Mouse (Mus musculus): ENCODE results near the gene Nav3. TPM values are rescaled to one million over a fixed set of nuclear protein-coding genes. Genes with fewer than 3 reads are reported as not detected.

Nav3 gene
- polyA plus RNA-seq, 1 experiment, result 0.30 TPM

DNA sequence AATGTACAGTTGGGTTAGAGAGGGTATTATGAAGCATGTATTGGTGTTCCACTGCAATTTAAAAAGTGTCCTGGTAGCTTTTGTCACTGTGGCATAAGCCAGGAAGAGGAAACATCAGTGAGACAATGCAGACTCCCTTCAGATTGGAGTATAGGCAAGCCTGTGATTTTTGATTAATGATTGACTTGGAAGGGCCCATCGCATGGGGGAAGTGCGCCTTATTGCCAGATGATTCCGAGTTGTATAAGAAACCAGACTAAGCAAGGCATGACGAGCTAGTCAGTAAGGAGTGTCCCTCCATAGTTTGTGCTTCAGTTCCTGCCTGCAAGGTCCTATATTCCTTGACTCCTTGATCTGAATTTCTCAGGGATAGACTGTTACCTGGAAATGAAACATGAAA lies 608.4 kb downstream of the Nav3 start:
- Histone ChIP-seq H3K4me3 (ENCODE audit: low read depth, low read length) (no peak overlapping the region), H3K36me3 (ENCODE audit: control insufficient read depth, insufficient read depth, low read length) (no peaks in the 10 kb centered on the region), H3K27ac (ENCODE audit: insufficient read depth, low read depth, low read length) (no peak overlapping the region), H3K27me3 (ENCODE audit: control insufficient read depth, insufficient read depth, low read length) (no peaks in the 10 kb centered on the region; the same call in none of the 2 replicates), H3K4me1 (ENCODE audit: control insufficient read depth, insufficient read depth, insufficient read length, low read length) (no peaks in the 10 kb centered on the region)
- TF ChIP-seq CTCF (IDR thresholded peaks at IDR 0.05; ENCODE audit: extremely low read depth, insufficient read length, insufficient replicate concordance, low read depth, low read length) (no peak), POLR2A (IDR thresholded peaks at IDR 0.05; ENCODE audit: low read depth, low read length) (no peak)
- WGBS, result 36% methylated on average over 4 of the region's 4 CpGs

GRCm38 (mm10) chr10:109843661-109844060 lies 612.3 kb downstream of the Nav3 start:
- 67% methylated on average over 4 of the region's 4 CpGs for WGBS
- no peaks in the 10 kb centered on the region for H3K4me1 ChIP-seq (ENCODE audit: control insufficient read depth, insufficient read depth, insufficient read length, low read length)
- no peak overlapping the region for H3K4me3 ChIP-seq (ENCODE audit: low read depth, low read length)
- no peak for TF ChIP-seq CTCF (IDR thresholded peaks at IDR 0.05; ENCODE audit: extremely low read depth, insufficient read length, insufficient replicate concordance, low read depth, low read length)
- TF ChIP-seq POLR2A (IDR thresholded peaks at IDR 0.05; ENCODE audit: low read depth, low read length), result no peak
- H3K27ac ChIP-seq (ENCODE audit: insufficient read depth, low read depth, low read length), result no peak overlapping the region
- no peaks in the 10 kb centered on the region for H3K36me3 ChIP-seq (ENCODE audit: control insufficient read depth, insufficient read depth, low read length)
- H3K27me3 ChIP-seq (ENCODE audit: control insufficient read depth, insufficient read depth, low read length), result no peaks in the 10 kb centered on the region; the same call in 1 of the 2 replicates

DNA sequence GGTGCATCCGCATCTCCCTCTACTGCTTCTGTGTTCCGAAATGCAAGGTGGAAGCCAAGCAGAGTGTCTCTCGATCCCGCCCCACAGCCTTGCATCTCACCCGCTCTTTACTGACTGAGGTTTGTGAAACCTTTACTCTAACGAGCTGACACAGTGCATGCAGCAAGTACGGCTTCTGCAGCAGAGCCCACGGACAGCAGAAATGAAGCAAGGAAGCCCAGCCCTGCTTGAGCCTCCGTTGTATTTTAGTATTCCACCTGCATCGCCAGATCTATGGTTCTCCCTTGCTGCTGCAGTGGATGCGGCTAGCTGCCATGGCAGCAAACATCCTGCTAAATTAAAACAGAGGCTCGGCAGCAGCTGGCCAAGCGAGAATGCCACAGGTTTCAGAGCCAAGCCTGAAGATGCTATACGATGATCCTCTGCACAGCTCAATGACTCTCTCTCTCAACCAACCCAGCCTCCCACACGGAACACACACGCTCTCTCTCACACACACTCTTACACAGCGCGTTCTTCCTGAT lies 623.2 kb downstream of the Nav3 start:
- 40% methylated on average over 18 of the region's 18 CpGs for WGBS
- no peaks in the 10 kb centered on the region for H3K27me3 ChIP-seq (ENCODE audit: control insufficient read depth, insufficient read depth, low read length)
- no peaks in the 10 kb centered on the region for H3K36me3 ChIP-seq (ENCODE audit: control insufficient read depth, insufficient read depth, low read length)
- H3K27ac ChIP-seq (ENCODE audit: insufficient read depth, low read depth, low read length), result no peak overlapping the region
- H3K4me3 ChIP-seq (ENCODE audit: low read depth, low read length), result no peak overlapping the region
- TF ChIP-seq CTCF (IDR thresholded peaks at IDR 0.05; ENCODE audit: extremely low read depth, insufficient read length, insufficient replicate concordance, low read depth, low read length) (no peak), POLR2A (IDR thresholded peaks at IDR 0.05; ENCODE audit: low read depth, low read length) (no peak)
- H3K4me1 ChIP-seq (ENCODE audit: control insufficient read depth, insufficient read depth, insufficient read length, low read length), result no peaks in the 10 kb centered on the region

- Histone ChIP-seq H3K27me3 (ENCODE audit: control insufficient read depth, insufficient read depth, low read length) (no peaks in the 10 kb centered on the region), H3K27ac (ENCODE audit: insufficient read depth, low read depth, low read length) (no peak overlapping the region), H3K4me3 (ENCODE audit: low read depth, low read length) (no peak overlapping the region), H3K36me3 (ENCODE audit: control insufficient read depth, insufficient read depth, low read length) (no peaks in the 10 kb centered on the region), H3K4me1 (ENCODE audit: control insufficient read depth, insufficient read depth, insufficient read length, low read length) (no peaks in the 10 kb centered on the region)
- 62% methylated on average over 5 of the region's 5 CpGs for WGBS
- TF ChIP-seq POLR2A (IDR thresholded peaks at IDR 0.05; ENCODE audit: low read depth, low read length) (no peak), CTCF (IDR thresholded peaks at IDR 0.05; ENCODE audit: extremely low read depth, insufficient read length, insufficient replicate concordance, low read depth, low read length) (no peak)
These were observed 649.1 kb downstream of the Nav3 start for GRCm38 (mm10) chr10:109806782-109807493.

DNA sequence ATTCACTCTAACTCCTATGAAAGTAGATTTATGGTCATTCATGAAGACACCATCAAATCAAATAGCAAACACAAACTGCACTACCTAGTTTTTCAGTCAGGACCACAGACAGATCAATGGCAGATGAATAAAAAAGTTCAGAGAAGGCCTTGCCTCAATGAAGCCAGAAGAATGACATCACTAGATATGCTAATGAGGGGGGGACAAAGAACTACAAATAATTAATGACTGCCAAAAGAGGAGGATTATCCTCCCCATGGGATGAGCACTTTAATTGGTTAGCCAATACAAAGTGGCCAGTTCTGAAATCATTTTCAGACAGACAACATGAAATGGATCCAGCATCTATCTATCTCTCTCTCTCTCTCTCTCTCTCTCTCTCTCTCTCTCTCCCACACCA lies 652.6 kb downstream of the Nav3 start:
- Histone ChIP-seq H3K36me3 (ENCODE audit: control insufficient read depth, insufficient read depth, low read length) (no peaks in the 10 kb centered on the region), H3K4me3 (ENCODE audit: low read depth, low read length) (no peak overlapping the region), H3K27me3 (ENCODE audit: control insufficient read depth, insufficient read depth, low read length) (no peaks in the 10 kb centered on the region), H3K4me1 (ENCODE audit: control insufficient read depth, insufficient read depth, insufficient read length, low read length) (no peaks in the 10 kb centered on the region), H3K27ac (ENCODE audit: insufficient read depth, low read depth, low read length) (no peak overlapping the region)
- no peak for TF ChIP-seq CTCF (IDR thresholded peaks at IDR 0.05; ENCODE audit: extremely low read depth, insufficient read length, insufficient replicate concordance, low read depth, low read length)
- TF ChIP-seq POLR2A (IDR thresholded peaks at IDR 0.05; ENCODE audit: low read depth, low read length), result no peak

DNA sequence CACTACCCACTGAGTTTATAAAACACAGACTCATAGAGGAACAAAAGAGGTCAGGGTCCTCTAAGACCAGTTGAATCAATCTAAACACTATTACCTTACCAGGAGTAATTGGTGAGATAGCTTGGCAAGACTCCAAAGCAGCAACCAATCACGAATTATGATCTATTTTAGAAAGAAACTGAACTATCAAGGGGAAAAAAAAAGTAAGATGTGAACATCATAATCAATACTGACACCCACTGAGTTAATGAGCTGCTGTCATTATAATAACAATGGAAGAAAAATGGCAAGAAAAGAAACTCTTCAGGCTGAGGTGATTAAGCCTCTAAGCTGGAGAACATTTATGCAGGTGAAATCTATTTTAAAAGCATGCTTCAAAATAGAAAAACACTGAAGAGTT lies 653.8 kb downstream of the Nav3 start:
- no peak overlapping the region for H3K27ac ChIP-seq (ENCODE audit: insufficient read depth, low read depth, low read length)
- 32% methylated on average over 1 of the region's 1 CpGs for WGBS
- no peaks in the 10 kb centered on the region for H3K4me1 ChIP-seq (ENCODE audit: control insufficient read depth, insufficient read depth, insufficient read length, low read length)
- H3K27me3 ChIP-seq (ENCODE audit: control insufficient read depth, insufficient read depth, low read length), result no peaks in the 10 kb centered on the region
- TF ChIP-seq POLR2A (IDR thresholded peaks at IDR 0.05; ENCODE audit: low read depth, low read length) (no peak), CTCF (IDR thresholded peaks at IDR 0.05; ENCODE audit: extremely low read depth, insufficient read length, insufficient replicate concordance, low read depth, low read length) (no peak)
- H3K36me3 ChIP-seq (ENCODE audit: control insufficient read depth, insufficient read depth, low read length), result no peaks in the 10 kb centered on the region
- H3K4me3 ChIP-seq (ENCODE audit: low read depth, low read length), result no peak overlapping the region

DNA sequence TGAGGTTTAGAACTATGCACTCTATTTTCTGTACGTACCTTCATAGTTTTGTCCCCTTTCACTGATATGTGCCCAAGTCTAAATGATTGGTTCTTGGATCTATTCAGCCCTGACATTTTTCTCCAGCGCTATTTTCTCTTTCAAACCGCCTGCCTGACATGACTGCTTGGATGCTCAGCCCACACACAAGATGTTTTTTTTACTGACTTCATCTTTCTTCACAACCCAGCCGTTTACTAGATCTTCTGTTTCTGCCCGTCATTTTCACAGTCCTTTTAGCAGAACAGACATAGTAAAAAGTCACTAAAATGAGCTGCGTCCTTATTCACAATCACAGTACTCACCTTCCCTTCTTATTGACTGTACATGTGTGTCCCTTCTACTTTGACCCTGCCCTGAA lies 656.8 kb downstream of the Nav3 start:
- Histone ChIP-seq H3K36me3 (ENCODE audit: control insufficient read depth, insufficient read depth, low read length) (no peaks in the 10 kb centered on the region), H3K27ac (ENCODE audit: insufficient read depth, low read depth, low read length) (no peak overlapping the region), H3K4me1 (ENCODE audit: control insufficient read depth, insufficient read depth, insufficient read length, low read length) (no peaks in the 10 kb centered on the region), H3K4me3 (ENCODE audit: low read depth, low read length) (no peak overlapping the region), H3K27me3 (ENCODE audit: control insufficient read depth, insufficient read depth, low read length) (no peaks in the 10 kb centered on the region)
- TF ChIP-seq CTCF (IDR thresholded peaks at IDR 0.05; ENCODE audit: extremely low read depth, insufficient read length, insufficient replicate concordance, low read depth, low read length) (no peak), POLR2A (IDR thresholded peaks at IDR 0.05; ENCODE audit: low read depth, low read length) (no peak)
- WGBS, result 80% methylated on average over 6 of the region's 6 CpGs
